Mouse (Mus musculus) cerebellum, adult 9-11 months (tissue): ENCODE data around the gene Rdh8.

Source experiments
- DNase-seq: peaks from one replicate; pipeline ENCODE4 v3.0.0; 2022

Rdh8 gene

GRCm38 (mm10) chr9:20837184-20837947 is 19.1 kb downstream of the Rdh8 start:
- no peak for DNase-seq

DNA sequence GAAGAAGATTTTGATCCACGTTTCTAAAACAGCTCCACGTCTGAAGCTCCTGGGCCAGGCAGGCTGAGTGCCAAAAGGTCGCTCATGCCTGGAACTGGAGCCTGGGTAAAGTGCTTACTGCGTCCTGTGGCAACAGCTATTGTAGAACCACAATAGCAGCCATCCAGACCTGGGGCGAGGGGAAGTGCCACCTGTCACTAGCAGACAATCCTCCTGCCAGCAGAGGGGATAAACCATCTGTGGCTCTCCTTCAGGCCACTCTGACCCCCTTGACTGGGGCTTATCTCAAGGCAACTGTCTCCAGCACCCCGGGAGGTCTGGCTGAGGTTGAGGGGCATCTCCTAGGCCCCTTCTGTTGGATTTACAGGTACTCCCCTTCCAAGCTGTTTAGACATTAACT is 20.6 kb downstream of the Rdh8 start:
- DNase-seq, result peak; percentile 24

GRCm38 (mm10) chr9:20842211-20842610 is 23.9 kb downstream of the Rdh8 start:
- DNase-seq, result no peak

DNA sequence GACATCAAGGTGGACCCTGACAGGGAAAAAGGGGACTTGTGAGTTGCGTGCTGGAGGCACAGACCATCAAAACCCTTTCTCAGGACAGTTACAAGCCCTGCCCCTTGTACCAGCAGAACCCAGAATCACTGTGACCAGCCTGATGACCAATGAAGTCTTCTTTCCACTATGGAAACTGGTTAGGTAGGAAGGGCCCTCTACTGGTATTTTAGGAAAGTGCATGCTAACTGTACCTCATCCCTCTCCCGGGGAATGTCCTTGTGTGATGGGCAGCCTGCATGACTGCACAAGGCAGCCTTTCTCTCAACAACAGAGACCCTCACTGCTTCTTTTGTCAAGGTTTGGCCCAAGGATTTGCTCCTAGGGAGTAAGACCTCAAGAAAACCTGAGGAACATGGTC is 24.4 kb downstream of the Rdh8 start:
- no peak for DNase-seq

DNA sequence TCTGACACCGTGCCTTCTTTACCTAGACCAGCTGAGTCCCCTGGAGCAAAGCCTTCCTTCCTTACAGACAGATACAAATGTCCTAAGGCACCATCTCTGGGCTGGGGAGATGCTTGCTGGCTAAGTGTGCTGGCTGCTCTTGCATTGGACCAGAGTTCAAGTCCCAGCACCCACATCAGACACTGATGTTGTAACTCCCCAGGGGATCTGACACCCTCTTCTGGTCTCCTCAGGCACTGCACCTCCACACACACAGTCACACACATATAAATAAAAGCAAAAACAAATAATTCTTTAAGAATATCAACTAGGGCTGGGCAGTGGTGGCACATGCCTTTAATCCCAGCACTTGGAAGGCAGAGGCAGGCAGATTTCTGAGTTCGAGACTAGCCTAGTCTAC is 31.9 kb downstream of the Rdh8 start:
- no peak for DNase-seq

DNA sequence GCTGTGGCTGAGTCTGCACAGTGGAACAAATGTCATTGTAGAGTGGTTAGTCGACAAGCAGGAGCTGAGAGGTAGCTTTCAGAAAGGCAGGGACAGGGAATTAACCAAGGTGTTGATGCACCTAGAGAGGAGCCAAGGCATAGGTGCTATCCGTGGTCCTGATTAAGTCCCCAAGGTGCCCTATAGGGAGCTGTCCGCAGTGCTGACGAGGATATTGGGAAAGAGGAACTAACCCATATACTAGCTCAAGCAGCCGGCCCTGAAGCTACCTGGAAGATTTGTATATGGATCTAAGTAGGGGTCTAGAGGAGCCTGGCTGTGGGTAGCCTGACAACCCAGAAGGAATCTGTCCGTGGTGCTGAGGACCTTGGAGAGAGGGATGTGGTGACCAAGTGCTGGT is 38.8 kb downstream of the Rdh8 start:
- DNase-seq, result no peak

DNA sequence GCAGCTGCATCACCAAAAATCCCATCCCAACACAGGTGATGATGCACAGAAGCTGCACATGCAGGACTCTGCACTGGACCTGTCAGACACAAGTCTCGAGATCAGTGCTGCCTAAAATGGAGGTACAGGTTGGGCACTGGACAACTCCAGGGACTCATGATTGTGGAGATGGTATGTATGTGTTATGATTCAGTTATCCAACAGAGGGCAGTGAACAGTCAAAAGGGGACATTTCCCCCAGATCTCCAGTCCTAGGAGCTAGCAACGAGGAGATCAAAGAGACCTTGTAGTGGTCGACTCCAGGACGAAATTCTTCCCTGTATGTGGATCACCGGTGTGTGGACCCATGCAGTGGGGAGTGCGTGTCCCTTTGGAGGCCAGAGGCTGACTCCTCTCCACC is 41.6 kb downstream of the Rdh8 start:
- no peak for DNase-seq

GRCm38 (mm10) chr9:20861821-20862220 is 43.5 kb downstream of the Rdh8 start:
- DNase-seq, result no peak

GRCm38 (mm10) chr9:20862225-20862624 is 43.9 kb downstream of the Rdh8 start:
- DNase-seq, result no peak

- DNase-seq, result no peak
Measured at GRCm38 (mm10) chr9:20866879-20867278, 48.6 kb downstream of the Rdh8 start.

- DNase-seq, result peak; percentile 83
Measured at GRCm38 (mm10) chr9:20868448-20869001, 50.2 kb downstream of the Rdh8 start, which contains the start of gene A230050P20Rik. A230050P20Rik (plus strand) TSS chr9:20868642.

GRCm38 (mm10) chr9:20869246-20869645 is 50.9 kb downstream of the Rdh8 start:
- peak; percentile 53 for DNase-seq

DNA sequence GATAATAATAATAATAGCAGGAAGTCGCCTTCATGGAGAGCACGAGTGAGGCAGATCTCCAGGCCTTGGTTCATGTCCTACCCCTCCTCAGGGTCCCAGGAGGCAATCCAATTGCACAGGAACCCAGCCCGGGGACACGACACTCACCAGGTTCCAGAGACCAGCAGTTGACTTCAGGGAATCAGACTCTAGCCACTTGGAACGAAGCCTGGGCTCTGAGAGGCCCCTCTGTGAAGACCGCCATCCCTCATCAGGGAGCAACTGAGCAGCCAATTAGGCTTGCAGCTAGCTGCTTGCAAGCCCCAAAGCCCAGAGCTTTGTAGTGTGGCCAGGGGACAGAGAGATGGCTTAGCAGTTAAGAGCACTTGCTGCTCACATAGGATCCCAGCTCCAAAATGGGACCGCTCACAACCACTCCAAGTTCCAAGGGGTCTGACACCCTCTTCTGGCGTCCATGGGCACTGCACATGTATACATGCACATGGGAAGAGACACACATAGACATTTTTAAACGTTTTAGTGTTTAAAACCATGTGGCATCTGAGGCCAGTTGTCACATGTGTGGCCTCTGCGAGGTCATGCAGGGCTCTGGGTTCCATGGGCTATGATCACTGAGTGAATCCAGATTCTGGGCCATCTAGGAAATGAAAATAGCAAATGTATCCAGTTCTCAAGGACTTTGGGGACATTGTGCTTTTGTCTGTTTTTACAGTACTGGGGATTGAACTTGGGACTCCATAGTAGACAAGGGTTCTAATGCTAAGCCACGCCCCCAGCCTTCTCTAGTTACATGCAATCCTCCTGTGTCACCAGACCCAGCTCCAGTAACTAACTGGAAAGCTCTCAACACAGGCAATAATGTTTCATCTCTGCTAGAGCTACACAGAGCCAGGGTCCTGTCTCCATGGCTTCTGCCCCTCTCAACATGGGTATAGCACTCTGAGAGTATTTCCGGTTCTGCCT is 52.2 kb downstream of the Rdh8 start:
- DNase-seq, result peak; percentile 35

DNA sequence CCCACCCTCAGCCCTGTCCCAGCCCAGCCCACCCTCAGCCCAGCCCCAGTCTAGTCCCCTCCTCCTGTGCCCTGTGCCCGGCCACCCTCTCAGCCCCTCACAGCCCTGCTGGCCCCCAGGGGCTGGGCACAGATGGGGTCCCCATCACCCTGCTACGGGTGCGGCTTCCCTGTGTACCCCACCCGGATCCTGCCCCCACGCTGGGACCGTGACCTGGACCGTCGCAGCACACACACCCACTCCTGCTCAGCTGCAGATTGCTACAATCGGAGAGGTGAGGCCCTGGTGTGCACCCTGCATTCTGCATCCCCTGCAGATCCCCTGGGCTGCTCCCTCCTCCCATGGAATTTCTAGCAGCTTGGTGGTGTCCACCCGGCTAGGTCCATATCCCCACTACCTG is 54.7 kb downstream of the Rdh8 start:
- DNase-seq, result peak; percentile 44

DNA sequence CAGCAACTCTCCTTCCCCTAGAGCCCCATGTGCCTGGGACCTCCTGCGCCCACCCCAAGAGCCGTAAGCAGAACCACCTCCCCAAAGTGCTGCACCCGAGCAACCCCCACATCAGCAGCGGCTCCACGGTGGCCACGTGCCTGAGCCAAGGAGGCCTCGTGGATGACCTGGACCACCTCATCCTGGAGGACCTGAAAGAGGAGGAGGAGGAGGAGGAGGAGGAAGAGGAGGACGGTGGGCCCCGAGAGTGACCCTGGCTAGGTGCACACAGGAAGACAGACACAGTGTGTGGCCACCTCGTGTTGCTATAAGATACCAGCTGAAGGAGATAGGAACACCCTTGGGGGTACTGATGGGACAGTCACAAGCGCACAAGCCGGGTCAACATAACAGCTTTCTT is 55.2 kb downstream of the Rdh8 start:
- no peak for DNase-seq

- peak; percentile 67 for DNase-seq
Measured at GRCm38 (mm10) chr9:20875021-20875790, 56.9 kb downstream of the Rdh8 start.
